Mouse (Mus musculus): ENCODE data around the gene 5330417H12Rik.

GRCm38 (mm10) chr7:107625061-107625460 lies at the start of gene 5330417H12Rik:
- TF ChIP-seq CTCF (IDR thresholded peaks at IDR 0.05; ENCODE audit: low read depth, low read length) (no peak), POLR2A (IDR thresholded peaks at IDR 0.05; ENCODE audit: extremely low read depth, insufficient read depth, low read length) (no peak)

All from liver, adult 2 months (tissue).